Comparison of ENCODE assay signal across 28 mouse cellular contexts in the genomic region with DNA sequence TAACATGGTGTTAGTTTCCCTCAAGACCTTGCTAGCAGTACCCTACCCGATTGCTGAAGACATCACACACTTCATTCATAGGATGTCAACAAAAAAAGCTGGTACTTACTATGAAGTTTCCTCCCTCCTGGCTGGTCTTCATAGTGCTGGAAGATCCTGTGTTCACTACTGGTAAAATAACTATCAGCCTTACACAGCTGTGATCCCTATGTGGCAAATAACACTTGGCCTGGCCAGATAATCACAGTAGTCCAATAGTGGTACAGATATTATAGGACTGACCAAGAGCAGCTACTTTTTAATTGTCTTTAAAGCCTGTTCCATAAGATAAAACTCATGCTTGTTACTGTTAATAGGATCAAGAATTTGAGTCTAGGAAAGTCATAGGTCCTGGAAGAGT. TPM values are rescaled to one million over a fixed set of nuclear protein-coding genes. Genes with fewer than 3 reads are reported as not detected.
DNase-seq lines count a peak whose midpoint lies in the region; ATAC-seq and TF ChIP-seq lines count a peak whose summit lies in the region.
"Had no signal": no experiment of that assay in that cellular context is flagged by ENCODE, and none has a peak within 500 bp of the region (broad histone marks: within the 10 kb centered on the region; RNA-seq: fewer than 3 reads in every experiment).

No protein-coding gene starts in this region.

- no peaks in the 10 kb centered on the region for H3K9me3 ChIP-seq in G1E (replicated peaks)
- no peaks in the 10 kb centered on the region for H3K9me3 ChIP-seq in liver, embryonic 14.5 days (ENCODE audit: control insufficient read depth, low read length)
- H3K9me3 ChIP-seq in liver, postnatal 0 days (ENCODE audit: low read length), result no peaks in the 10 kb centered on the region
- no peaks in the 10 kb centered on the region for H3K9me3 ChIP-seq in forebrain, embryonic 12.5 days
- H3K9me3 ChIP-seq: forebrain, embryonic 15.5 days; heart, embryonic 10.5 days; heart, embryonic 13.5 days had no signal

- WGBS in liver, embryonic 14.5 days (ENCODE audit: insufficient replicate concordance), result 53% methylated on average over 1 of the region's 1 CpGs
- WGBS in liver, postnatal 0 days (ENCODE audit: insufficient replicate concordance), result 66% methylated on average over 1 of the region's 1 CpGs
- 90% methylated on average over 1 of the region's 1 CpGs for WGBS in forebrain, embryonic 12.5 days

- ATAC-seq in G1E (ENCODE audit: extremely low read depth, insufficient number of reproducible peaks, low FRiP score, poor library complexity, severe bottlenecking), result 0 out of 2 replicates have a peak, but pooled peaks have one; percentile 5
- ATAC-seq in erythroblast, adult 5-6 weeks (replicated peaks; ENCODE audit: low FRiP score, poor library complexity, severe bottlenecking), result 0 out of 2 replicates have a peak, but pooled peaks have one; percentile 25
- ATAC-seq in liver, embryonic 14.5 days (ENCODE audit: insufficient read depth), result peak; percentile 82
- peak; percentile 33; the same call in 1 of the 2 replicates for ATAC-seq in liver, postnatal 0 days
- ATAC-seq in forebrain, embryonic 12.5 days (ENCODE audit: low FRiP score), result no peak
- ATAC-seq: forebrain, embryonic 15.5 days; hindbrain, postnatal 0 days; inflammation-experienced regulatory T-cells, adult 6 months had no signal

- TF ChIP-seq EP300 in liver, embryonic 14.5 days (IDR thresholded peaks at IDR 0.05; ENCODE audit: low read depth), result peak; percentile 34; the same call in 1 of the 2 replicates
- TF ChIP-seq EP300 in liver, postnatal 0 days (IDR thresholded peaks at IDR 0.05; ENCODE audit: low read depth), result no peak

- H3K4me1 ChIP-seq in G1E (ENCODE audit: insufficient read depth, low read depth, low read length), result peaks cover 21% of the 10 kb centered on the region
- H3K4me1 ChIP-seq in liver, embryonic 14.5 days (replicated peaks; ENCODE audit: control insufficient read depth in 2 of 2, insufficient read depth in 2 of 2, low read length in 1 of 2), result peaks cover 0 to 8% of the 10 kb centered on the region in 2 experiments; a peak in 3 of 4 replicates
- peaks cover 5% of the 10 kb centered on the region; the same call in 1 of the 2 replicates for H3K4me1 ChIP-seq in liver, postnatal 0 days (ENCODE audit: insufficient read depth)
- no peaks in the 10 kb centered on the region for H3K4me1 ChIP-seq in forebrain, embryonic 12.5 days
- H3K4me1 ChIP-seq: forebrain, embryonic 15.5 days; heart, embryonic 10.5 days; heart, embryonic 13.5 days had no signal

- H3K4me2 ChIP-seq in liver, embryonic 14.5 days (ENCODE audit: low read depth), result no peak overlapping the region
- no peak overlapping the region for H3K4me2 ChIP-seq in liver, postnatal 0 days (ENCODE audit: low read depth, low read length)
- H3K4me2 ChIP-seq in forebrain, embryonic 12.5 days, result no peak overlapping the region
- H3K4me2 ChIP-seq: forebrain, embryonic 15.5 days; heart, embryonic 13.5 days; hindbrain, embryonic 14.5 days had no signal

- no peak overlapping the region for H3K4me3 ChIP-seq in G1E (ENCODE audit: low read depth, low read length)
- no peak overlapping the region for H3K4me3 ChIP-seq in liver, embryonic 14.5 days (ENCODE audit: insufficient read depth in 1 of 2, low read depth in 2 of 2, low read length in 2 of 2)
- no peak overlapping the region for H3K4me3 ChIP-seq in liver, postnatal 0 days (ENCODE audit: low read depth, low read length)
- H3K4me3 ChIP-seq in forebrain, embryonic 12.5 days (replicated peaks), result no peak overlapping the region
- H3K4me3 ChIP-seq: forebrain, embryonic 15.5 days; heart, adult 2 months; heart, embryonic 10.5 days; heart, embryonic 13.5 days had no signal

- TF ChIP-seq CTCF in G1E (IDR thresholded peaks at IDR 0.05; ENCODE audit: low read depth, low read length), result no peak
- TF ChIP-seq CTCF in liver, embryonic 14.5 days (IDR thresholded peaks at IDR 0.05; ENCODE audit: low read depth), result no peak
- TF ChIP-seq CTCF in liver, postnatal 0 days (IDR thresholded peaks at IDR 0.05; ENCODE audit: low read depth), result no peak

- no peaks in the 10 kb centered on the region for H3K36me3 ChIP-seq in G1E (replicated peaks)
- no peaks in the 10 kb centered on the region for H3K36me3 ChIP-seq in liver, embryonic 14.5 days (replicated peaks; ENCODE audit: control insufficient read depth, insufficient read depth, low read depth)
- H3K36me3 ChIP-seq in liver, postnatal 0 days (replicated peaks; ENCODE audit: insufficient read depth, low read length), result no peaks in the 10 kb centered on the region
- H3K36me3 ChIP-seq in forebrain, embryonic 12.5 days (replicated peaks), result no peaks in the 10 kb centered on the region
- H3K36me3 ChIP-seq: forebrain, embryonic 15.5 days; heart, embryonic 10.5 days; heart, embryonic 13.5 days had no signal

- no peak overlapping the region for H3K27ac ChIP-seq in liver, embryonic 14.5 days
- H3K27ac ChIP-seq in liver, postnatal 0 days (ENCODE audit: low read depth), result no peak overlapping the region
- no peak overlapping the region for H3K27ac ChIP-seq in forebrain, embryonic 12.5 days
- H3K27ac ChIP-seq: forebrain, embryonic 15.5 days; heart, adult 2 months; heart, embryonic 10.5 days; heart, embryonic 13.5 days; hindbrain, embryonic 14.5 days; hindbrain, postnatal 0 days had no signal

- H3K27me3 ChIP-seq in G1E (ENCODE audit: insufficient read depth, low read length), result no peaks in the 10 kb centered on the region
- H3K27me3 ChIP-seq in liver, embryonic 14.5 days (ENCODE audit: control insufficient read depth, insufficient read depth, low read length), result no peaks in the 10 kb centered on the region
- H3K27me3 ChIP-seq in liver, postnatal 0 days (ENCODE audit: insufficient read depth, low read length), result no peaks in the 10 kb centered on the region
- no peaks in the 10 kb centered on the region for H3K27me3 ChIP-seq in forebrain, embryonic 12.5 days
- H3K27me3 ChIP-seq: CH12.LX; forebrain, embryonic 15.5 days; heart, embryonic 13.5 days had no signal

- no peak for DNase-seq in G1E (ENCODE audit: low spot score)
- peak in 1 of 3 experiments; percentile 4 for DNase-seq in liver, embryonic 14.5 days (ENCODE audit: low read depth in 3 of 3, low spot score in 3 of 3)
- no peak for DNase-seq in liver, postnatal 0 days
- DNase-seq in lung, postnatal 4 days, result no peak
- DNase-seq in kidney, postnatal 10 days, result no peak
- DNase-seq in spleen, postnatal 36 days (ENCODE audit: low spot score in 2 of 2), result no peak
- DNase-seq: adrenal gland, adult 8-10 months; B cell, adult 2 months; cerebellum, adult 11 months; cerebellum, adult 2 months; cerebellum, adult 9-11 months; cerebellum, postnatal 25 days; embryo, embryonic 11 days; gastrocnemius, postnatal 10 days; gastrocnemius, postnatal 36 days; heart, adult 2 months; heart, postnatal 14 days; heart, postnatal 4 days had no signal

- no peak overlapping the region for H3K9ac ChIP-seq in liver, embryonic 14.5 days (replicated peaks)
- no peak overlapping the region for H3K9ac ChIP-seq in liver, postnatal 0 days (replicated peaks)
- H3K9ac ChIP-seq in forebrain, embryonic 12.5 days, result no peak overlapping the region
- H3K9ac ChIP-seq: forebrain, embryonic 15.5 days; heart, embryonic 13.5 days; hindbrain, embryonic 14.5 days had no signal

RNA-seq across cellular contexts. Expression of a gene that starts 52.3 kb away (rescaled TPM):
- total RNA-seq in G1E (2014; fragmentation: Nextera tagmentation) (not detected in 2 replicates), G1E (2017) (0.16 and 0.41 TPM in 2 replicates)
- polyA plus RNA-seq in G1E (2012), result not detected in 2 replicates
- 0.96 and 3.3 TPM in 2 replicates for total RNA-seq in erythroblast, adult 5-6 weeks (2015; ENCODE audit: low replicate concordance)
- 1.8 and 9.5 TPM in 2 replicates for total RNA-seq in erythroblast, adult 5-6 weeks (2017; ENCODE audit: low replicate concordance)
- polyA plus RNA-seq in liver, embryonic 14.5 days (2012; rRNA removed), result 0.43 and 0.56 TPM in 2 replicates
- polyA plus RNA-seq in liver, embryonic 14.5 days (2014; fragmentation: Nextera tagmentation; extraction: Ambion mirVana), result 1.7 and 3.0 TPM in 2 replicates
- 6.6 and 7.9 TPM in 2 replicates for polyA plus RNA-seq in liver, postnatal 0 days (2015; fragmentation: Nextera tagmentation; extraction: Ambion mirVana)
- 15.8 and 19.3 TPM in 2 replicates for polyA plus RNA-seq in forebrain, embryonic 12.5 days (2016; fragmentation: Nextera tagmentation; extraction: Ambion mirVana)
- total RNA-seq: CH12.LX, MEL had no signal
